Comparison of ENCODE assay signal across 8 mouse cellular contexts in the genomic region with DNA sequence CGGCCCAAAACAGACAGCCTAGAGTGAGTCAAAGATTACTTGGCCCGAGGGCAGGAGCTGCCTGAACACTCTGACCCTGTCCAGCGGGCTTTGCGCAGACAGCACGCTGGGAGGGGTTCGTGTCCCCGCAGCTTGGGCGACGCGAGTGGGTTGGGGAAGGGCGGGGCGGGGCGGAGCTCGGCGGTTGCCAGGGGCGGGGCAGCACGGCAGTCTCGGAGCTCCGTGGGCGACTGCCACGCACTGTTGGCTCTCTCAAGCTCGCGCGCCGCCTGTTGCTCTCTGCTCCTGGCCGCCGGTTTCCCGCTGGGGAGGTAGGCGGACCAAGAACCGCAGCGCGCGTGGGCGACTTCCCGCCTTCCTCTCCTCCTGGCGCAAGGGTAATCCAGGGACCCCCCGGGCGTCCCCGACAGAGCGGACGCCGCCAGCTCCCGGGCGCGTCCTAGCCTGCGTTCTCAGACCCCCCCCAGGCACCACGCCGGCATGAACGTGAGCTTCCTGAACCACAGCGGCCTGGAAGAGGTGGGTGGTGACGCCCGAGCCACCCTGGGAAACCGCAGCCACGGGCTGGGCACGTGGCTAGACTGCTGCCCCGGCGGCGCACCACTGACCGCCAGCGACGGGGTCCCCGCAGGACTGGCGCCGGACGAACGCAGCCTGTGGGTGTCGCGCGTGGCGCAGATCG. TPM values are rescaled to one million over a fixed set of nuclear protein-coding genes. Genes with fewer than 3 reads are reported as not detected.
A peak's percentile ranks its signal among the peaks of the same experiment; 100 is the strongest.
DNase-seq lines count a peak whose midpoint lies in the region; ATAC-seq and TF ChIP-seq lines count a peak whose summit lies in the region.

Gene Rprml (plus strand): TSS at position 270 of the 682 bp plus-strand sequence.

- H3K36me3 ChIP-seq in heart, embryonic 16.5 days (ENCODE audit: control insufficient read depth, insufficient read depth) = no peaks in the 10 kb centered on the region
- H3K36me3 ChIP-seq in midbrain, postnatal 0 days (ENCODE audit: insufficient read depth, low read length) = no peaks in the 10 kb centered on the region

- intact Hi-C loops in heart, postnatal 36 days (cut with DNase I) = no loop called here

- no peak for TF ChIP-seq POLR2A in bone marrow macrophage, adult 2 months (IDR thresholded peaks at IDR 0.05; ENCODE audit: borderline replicate concordance, low read depth, low read length)

- H3K27me3 ChIP-seq in heart, embryonic 16.5 days (ENCODE audit: control insufficient read depth, insufficient read depth, low read length) = peaks cover 78% of the 10 kb centered on the region
- peaks cover 60% of the 10 kb centered on the region for H3K27me3 ChIP-seq in midbrain, postnatal 0 days (ENCODE audit: insufficient read depth, low read length)

- 1% methylated on average over 67 of the region's 71 CpGs for WGBS in heart, embryonic 16.5 days
- WGBS in midbrain, postnatal 0 days = 1% methylated on average over 67 of the region's 71 CpGs

- H3K9me3 ChIP-seq in heart, embryonic 16.5 days (replicated peaks; ENCODE audit: control insufficient read depth, low read length) = peaks cover 1% of the 10 kb centered on the region
- H3K9me3 ChIP-seq in midbrain, postnatal 0 days (ENCODE audit: low read length) = no peaks in the 10 kb centered on the region

- no peak for DNase-seq in heart, postnatal 36 days
- peak; percentile 82 to 83 for DNase-seq in frontal cortex, postnatal 10 days (ENCODE audit: low spot score in 2 of 2)
- peak; percentile 80 to 91 for DNase-seq in left cerebral cortex, adult 18-20 months (ENCODE audit: low spot score in 2 of 2)
- DNase-seq in midbrain, postnatal 0 days (ENCODE audit: low spot score) = peak; percentile 10
- no peak for DNase-seq in ovary, postnatal 14 days (ENCODE audit: low spot score)

- peak within 1 kb of the TSS; percentile 57 for H3K4me2 ChIP-seq in heart, embryonic 16.5 days (ENCODE audit: low read depth, low read length)
- H3K4me2 ChIP-seq in midbrain, postnatal 0 days (ENCODE audit: low read depth, low read length, poor library complexity, severe bottlenecking) = peak within 1 kb of the TSS; percentile 79

- H3K27ac ChIP-seq in heart, embryonic 16.5 days (ENCODE audit: low read length) = no peak within 1 kb of the TSS
- no peak within 1 kb of the TSS for H3K27ac ChIP-seq in bone marrow macrophage, adult 2 months (ENCODE audit: insufficient read depth, low read depth, low read length)
- no peak within 1 kb of the TSS for H3K27ac ChIP-seq in midbrain, postnatal 0 days (ENCODE audit: low read depth, low read length)

- H3K9ac ChIP-seq in heart, embryonic 16.5 days (ENCODE audit: low read length) = no peak within 1 kb of the TSS
- H3K9ac ChIP-seq in midbrain, postnatal 0 days (replicated peaks; ENCODE audit: low read length, poor library complexity, severe bottlenecking) = peak within 1 kb of the TSS; percentile 46

- no peak for TF ChIP-seq CTCF in bone marrow macrophage, adult 2 months (IDR thresholded peaks at IDR 0.05; ENCODE audit: low read depth, low read length)
- TF ChIP-seq CTCF in midbrain, postnatal 0 days (IDR thresholded peaks at IDR 0.05) = no peak

- peak within 1 kb of the TSS; percentile 33 for H3K4me3 ChIP-seq in heart, embryonic 16.5 days (ENCODE audit: low read length)
- peak within 1 kb of the TSS; percentile 23 for H3K4me3 ChIP-seq in bone marrow macrophage, adult 2 months (ENCODE audit: insufficient read depth, low read length)
- H3K4me3 ChIP-seq in midbrain, postnatal 0 days (ENCODE audit: low read depth, low read length) = peak within 1 kb of the TSS; percentile 44

- ATAC-seq in heart, embryonic 16.5 days (replicated peaks; ENCODE audit: extremely low read depth, insufficient read depth, low FRiP score) = no peak
- ATAC-seq in midbrain, postnatal 0 days (ENCODE audit: low FRiP score) = no peak
- no peak for ATAC-seq in CD4-positive, CD25-positive, alpha-beta regulatory T cell, adult 4 months

- 0 out of 2 replicates have a peak, but pooled peaks cover 4% of the 10 kb centered on the region for H3K4me1 ChIP-seq in heart, embryonic 16.5 days (ENCODE audit: control insufficient read depth, insufficient read depth, low read length)
- no peaks in the 10 kb centered on the region for H3K4me1 ChIP-seq in bone marrow macrophage, adult 2 months (ENCODE audit: control insufficient read depth, insufficient read depth, low read length)
- H3K4me1 ChIP-seq in midbrain, postnatal 0 days (ENCODE audit: insufficient read depth, low read length) = no peaks in the 10 kb centered on the region

RNA-seq across cellular contexts. Expression of gene Rprml, which starts in this region (rescaled TPM):
- polyA plus RNA-seq in heart, embryonic 16.5 days (2015; fragmentation: Nextera tagmentation; extraction: Ambion mirVana) = not detected in 2 replicates
- not detected for total RNA-seq in heart, postnatal 36 days (2021)
- polyA plus RNA-seq in bone marrow macrophage, adult 2 months (2012; ENCODE audit: insufficient read depth, insufficient read length, missing spikeins) = not detected in 2 replicates
- total RNA-seq in left cerebral cortex, adult 18-20 months (2021) = 10 to 100 TPM; 84.7 to 92.0 TPM
- total RNA-seq in midbrain, postnatal 0 days (2014; rRNA removed) = 10.6 and 11.8 TPM in 2 replicates
- polyA plus RNA-seq in midbrain, postnatal 0 days (2015; fragmentation: Nextera tagmentation; extraction: Ambion mirVana) = 4.1 and 5.5 TPM in 2 replicates
- not detected for polyA plus RNA-seq in CD4-positive, CD25-positive, alpha-beta regulatory T cell, adult 4 months (2017; shearing (Covaris generic))

Comparison
In these comparisons a context has a peak if more than half of its experiments do, and no peak if none do; other contexts are left out.
1. RNA of gene Rprml (total RNA-seq): 84.7 to 92.0 TPM in left cerebral cortex, adult 18-20 months and 10.6 to 11.8 TPM in midbrain, postnatal 0 days; not detected in heart, postnatal 36 days; every median in the first group is over 10 times any median in the second.
2. DNase-seq: peak in frontal cortex, postnatal 10 days (2 of 2), left cerebral cortex, adult 18-20 months (2 of 2) and midbrain, postnatal 0 days (single experiment); none in heart, postnatal 36 days (0 of 2) and ovary, postnatal 14 days (single experiment).
3. Peak in every context shown above with its lines, with median percentiles within 50 percentile points of each other: H3K4me3 ChIP-seq.